Mouse (Mus musculus) c-Kit-positive CD71-positive TER-119-negative erythroid progenitor cells, embryonic 14.5 days (primary cell): Measurements from ENCODE around the gene Ngly1.

Source experiments
- DNase-seq: peaks from one replicate; pipeline ENCODE4 v3.0.0-alpha.2; 2013; ENCODE audit warnings: low read depth

Gene Ngly1

DNA sequence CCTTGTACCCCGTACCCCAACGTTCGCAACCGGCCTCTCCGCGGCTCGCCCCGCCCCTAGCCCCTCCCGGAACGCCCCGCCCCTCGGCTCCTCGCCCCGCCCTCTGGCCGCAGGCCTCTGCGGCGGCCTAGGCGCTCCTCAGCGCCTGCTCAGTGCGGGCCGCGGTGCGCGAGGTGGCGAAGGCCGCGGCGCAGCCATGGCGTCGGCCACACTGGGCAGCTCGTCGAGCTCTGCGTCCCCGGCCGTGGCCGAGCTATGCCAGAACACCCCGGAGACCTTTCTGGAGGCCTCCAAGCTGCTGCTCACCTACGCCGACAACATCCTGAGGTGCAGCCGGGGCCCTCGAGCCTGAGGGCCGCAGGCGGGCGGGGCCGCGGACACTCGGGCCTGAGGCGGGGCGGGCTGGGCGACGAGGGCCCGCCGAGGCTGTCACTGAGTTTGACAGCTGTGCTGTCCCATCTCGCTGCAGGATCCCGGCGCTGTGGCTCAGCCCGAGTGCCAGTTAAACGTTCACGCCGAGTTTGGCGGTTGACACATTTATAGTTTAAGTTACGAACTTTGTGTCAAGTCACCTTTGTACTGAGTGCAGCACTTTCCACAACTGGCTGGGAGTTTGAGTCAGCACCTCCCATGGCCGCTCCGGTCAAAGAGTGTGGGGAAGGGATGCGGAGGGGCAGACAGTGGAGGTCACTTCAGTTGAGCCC is at the start of gene Ngly1, which contains the start of gene Oxsm:
Gene Ngly1, plus strand, starts transcription at position 110 of the 704 bp plus-strand sequence.
Gene Oxsm, minus strand, starts transcription at position 638 of the 704 bp plus-strand sequence.
- peak; percentile 60 for DNase-seq

DNA sequence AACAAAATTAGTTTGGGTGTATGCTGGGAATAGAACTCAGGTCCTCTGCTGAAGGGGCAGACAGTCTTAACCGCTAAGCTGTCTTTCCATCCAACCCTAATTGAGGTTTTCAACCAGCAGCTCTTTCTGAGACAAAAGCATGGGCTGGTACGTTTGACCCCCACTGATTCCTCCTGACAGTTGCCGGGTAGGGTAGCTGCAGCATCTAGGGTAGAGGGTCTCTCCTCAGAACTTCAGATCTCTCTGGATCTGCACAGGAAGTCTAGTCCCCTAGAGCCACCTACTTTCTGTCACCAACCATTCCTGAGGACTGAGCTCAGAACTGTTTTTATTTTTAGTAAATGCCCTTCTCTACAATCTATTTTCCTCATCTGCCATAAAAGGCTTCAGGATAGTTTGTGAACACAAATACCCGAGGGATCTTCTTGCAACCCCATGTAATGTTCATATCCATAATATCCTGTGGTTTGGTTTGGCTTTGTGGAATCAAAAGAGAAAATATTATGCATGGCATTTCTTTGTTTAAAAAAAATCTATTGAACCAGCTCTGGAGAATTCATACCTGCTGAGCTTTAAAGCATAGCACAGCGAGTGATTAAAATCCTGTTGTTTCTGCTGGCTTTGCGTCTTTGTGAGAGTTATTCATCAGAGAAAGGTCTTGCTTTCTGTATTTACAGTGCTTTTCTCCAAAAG is 48.7 kb upstream of the Ngly1 start:
- no peak for DNase-seq

DNA sequence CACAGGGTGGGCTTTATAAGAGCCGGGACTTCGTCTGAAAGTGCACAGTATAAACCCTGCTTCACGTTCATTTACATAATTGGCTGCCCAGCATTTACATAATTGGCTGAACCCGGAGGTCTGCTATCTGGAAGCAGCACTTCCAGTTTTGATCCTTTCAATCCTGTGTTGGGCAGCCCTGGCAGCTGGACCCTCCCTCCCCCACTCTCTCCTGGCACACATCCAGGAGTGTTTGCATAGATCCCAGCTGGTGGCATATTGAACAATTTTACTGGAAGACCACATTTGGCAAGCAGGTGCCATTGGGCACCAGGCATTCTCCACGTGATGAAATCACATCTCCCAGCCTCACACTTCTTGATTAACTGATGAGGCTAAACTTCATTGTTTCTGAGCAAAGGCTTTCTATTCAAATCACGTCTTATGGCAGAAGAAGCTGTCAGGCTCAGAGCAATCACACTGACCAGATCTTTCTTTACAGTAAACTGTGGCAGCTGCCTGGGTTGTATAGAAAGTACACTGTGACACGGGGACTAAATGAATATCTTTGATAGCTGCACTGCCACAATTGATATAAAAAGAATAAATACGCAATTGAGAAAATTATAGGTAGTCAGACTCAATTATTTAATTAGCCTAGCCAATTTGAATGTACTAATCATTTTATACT is 48.0 kb upstream of the Ngly1 start:
- DNase-seq: no peak

DNA sequence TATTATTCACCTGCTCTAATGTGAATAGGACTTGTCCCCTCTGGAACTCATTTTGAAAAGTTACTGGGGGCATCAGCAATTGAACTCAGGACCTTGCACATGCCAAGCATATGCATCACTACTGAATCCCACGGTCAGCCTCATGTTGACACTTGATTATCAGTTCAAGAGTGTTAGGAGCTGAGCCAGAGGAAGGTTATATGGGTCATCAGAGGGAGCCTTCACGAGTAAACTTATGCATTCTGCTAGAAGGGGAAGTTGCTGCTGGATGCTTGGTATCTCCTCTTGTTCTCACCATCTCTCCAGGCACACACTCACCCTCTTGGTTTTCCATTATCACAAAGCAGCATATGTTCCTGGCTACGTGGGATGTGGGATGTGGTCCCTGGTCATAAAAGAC is 47.4 kb upstream of the Ngly1 start:
- no peak for DNase-seq

DNA sequence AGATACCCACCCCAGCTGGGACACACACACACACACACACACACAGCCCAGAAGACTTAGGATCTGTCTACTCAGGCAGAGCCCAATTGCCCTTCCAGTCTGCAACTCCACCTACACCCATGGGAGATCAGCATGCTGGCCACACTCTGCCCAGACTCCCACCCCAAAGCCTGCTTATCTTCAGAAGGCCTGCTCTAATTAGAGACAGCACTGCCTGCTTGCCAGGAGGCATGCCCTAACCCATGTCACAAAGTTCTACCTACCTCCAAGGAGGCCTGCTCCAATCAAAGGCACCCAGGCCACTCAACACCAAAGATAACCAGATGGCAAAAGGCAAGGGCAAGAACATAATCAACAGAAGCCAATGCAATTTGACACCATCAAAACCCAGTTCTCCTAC is 41.4 kb upstream of the Ngly1 start:
- no peak for DNase-seq

DNA sequence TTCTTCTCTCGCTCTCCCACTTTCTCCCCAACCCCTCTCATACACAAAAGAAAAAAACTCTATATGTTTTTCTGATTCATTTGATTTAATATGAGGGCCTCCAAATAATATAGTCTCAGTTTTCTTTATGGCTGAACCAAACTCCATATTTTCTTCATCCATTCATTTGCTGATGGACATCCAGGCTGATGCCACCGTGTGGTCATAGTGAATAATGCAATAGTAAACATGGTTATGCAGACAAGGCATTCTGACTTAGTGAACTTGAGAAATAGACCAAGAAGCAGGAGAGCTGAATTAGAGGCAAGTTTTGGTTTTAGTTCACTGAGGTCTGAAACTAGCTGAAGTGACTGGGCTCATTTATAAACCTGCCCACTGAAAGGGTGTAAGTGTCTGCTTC is 30.1 kb upstream of the Ngly1 start:
- peak; percentile 22 for DNase-seq

DNA sequence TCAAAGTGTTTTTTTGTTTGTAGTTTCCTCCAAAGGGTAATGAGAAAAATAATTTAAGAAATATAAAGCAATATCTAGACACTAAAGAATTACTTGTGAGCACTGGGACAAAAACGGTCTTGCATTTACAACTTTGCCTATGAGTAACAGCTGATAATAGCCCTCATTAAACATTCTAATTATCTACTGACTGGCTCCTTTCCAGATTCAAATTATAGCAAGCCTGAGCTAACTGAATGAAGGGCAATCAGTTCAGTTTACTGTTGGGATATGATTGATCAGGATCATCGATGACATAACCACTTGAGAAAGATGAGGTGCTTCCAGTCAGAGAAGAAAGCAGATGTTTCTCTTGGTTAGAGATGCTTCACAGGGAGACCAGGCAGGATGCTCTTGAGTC is 19.7 kb upstream of the Ngly1 start:
- DNase-seq: no peak

DNA sequence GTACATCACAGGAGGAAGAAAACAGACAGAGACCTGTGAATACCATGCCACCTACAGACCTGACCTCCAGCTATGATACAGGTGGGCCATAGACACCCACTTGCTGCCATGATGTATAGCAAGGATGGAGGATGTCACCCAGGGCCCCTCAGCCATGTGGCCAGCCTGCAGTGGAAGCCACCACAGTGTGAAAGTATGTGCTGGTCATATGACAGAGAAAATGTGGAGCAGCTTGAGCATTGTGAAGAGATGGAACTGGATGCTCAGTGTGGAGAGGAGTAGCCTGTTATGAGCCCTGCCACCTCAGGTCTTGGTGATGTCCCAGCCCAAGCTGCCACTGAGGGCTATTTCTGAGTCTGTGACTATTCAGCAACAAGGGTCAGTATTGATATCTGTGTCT is 18.5 kb upstream of the Ngly1 start:
- DNase-seq: no peak

DNA sequence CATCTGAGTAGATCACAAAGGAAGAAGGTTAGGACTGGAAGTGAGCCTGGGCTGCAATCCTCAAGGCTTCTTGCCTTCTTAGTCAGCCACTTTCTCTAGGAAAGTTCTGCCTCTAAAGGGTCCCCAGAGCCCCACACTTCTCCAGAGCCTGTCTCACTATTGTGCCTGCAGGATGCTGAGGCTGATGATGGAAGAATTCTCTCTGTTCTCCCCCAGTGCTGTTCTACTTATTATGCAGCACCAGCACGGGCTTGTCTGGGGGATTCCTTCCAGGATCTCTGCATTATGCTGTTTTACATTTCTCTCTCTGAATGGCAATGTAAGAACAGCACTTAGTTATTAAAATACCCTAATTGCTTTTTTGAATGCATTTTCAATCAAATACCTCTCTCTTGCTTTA is 15.6 kb upstream of the Ngly1 start:
- no peak for DNase-seq

DNA sequence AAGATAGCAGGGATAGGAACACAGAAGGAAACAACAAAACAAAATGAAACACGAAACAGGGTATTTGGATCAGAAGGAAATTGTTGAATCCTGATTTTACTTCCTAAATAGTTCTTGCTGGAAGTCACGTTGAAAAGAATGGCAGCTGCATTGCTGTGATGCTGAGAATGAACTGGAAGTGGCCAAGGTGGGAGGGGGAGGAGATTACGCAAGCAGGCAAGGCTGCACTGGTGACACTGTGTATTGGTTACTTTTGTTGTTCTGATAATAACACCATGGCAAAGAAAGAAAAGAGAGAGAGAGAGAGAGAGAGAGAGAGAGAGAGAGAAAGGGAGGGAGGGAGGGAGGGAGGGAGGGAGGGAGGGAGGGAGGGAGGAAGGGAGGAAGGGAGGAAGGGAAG is 12.6 kb upstream of the Ngly1 start:
- no peak for DNase-seq

DNA sequence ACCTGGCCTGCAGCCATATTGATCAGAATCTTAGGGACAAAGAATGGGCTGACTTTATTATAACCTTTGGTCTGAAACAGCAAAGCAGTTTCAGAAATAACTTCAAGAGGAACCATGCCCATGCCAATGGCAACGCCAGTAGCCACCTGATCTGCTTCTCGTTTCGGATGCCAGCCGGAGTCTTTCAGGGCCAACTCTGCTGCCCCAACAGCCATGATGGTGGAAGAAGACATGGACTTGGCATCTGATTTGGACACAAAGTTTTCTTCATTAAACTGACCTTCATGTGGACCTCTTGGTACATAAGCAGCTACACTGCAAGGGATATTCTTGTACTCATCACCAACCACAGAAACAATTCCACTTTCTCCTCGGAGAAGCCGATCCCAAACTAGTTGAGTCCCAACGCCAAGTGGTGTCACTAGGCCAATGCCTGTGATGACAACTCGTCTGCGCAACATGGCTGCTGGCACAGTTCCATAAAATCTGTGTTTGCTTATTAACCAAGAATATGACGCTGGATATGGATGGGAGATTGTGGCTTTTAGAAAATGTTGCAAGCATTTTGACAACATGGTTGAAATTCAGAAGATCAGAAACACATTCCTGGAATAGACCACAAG is 6.8 kb upstream of the Ngly1 start:
- DNase-seq: no peak

DNA sequence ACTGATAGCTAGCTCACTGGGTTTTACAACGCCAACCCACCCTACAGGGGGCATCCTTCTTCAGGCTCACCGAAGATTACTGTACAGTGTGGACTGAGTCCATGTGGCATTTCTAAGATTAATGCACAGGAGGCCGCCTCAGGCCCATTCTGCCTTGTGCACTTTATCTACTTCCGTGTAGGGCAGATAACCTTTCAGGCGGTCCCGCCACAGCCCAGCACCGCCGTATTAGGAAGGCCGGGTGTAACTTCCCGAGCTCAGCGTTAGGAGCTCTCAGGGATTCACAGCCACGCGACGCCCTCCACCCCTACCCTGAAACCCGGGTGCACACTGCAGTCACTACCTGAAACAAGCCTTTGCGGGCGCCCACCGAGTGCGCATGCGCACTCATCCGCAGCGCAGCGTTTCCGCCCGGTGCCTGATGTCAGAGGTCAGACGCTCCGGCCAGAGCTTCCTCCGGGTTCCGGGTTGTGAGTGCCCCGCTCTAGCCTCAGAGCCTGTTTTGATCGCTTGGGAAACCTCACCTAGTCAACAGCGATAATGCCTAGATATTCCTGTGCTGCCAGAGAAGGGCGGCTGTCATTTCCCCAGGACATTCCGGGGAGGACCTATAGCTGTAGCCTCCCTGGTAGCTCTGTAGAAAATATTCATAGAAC is 6.0 kb upstream of the Ngly1 start:
- peak; percentile 65 for DNase-seq

DNA sequence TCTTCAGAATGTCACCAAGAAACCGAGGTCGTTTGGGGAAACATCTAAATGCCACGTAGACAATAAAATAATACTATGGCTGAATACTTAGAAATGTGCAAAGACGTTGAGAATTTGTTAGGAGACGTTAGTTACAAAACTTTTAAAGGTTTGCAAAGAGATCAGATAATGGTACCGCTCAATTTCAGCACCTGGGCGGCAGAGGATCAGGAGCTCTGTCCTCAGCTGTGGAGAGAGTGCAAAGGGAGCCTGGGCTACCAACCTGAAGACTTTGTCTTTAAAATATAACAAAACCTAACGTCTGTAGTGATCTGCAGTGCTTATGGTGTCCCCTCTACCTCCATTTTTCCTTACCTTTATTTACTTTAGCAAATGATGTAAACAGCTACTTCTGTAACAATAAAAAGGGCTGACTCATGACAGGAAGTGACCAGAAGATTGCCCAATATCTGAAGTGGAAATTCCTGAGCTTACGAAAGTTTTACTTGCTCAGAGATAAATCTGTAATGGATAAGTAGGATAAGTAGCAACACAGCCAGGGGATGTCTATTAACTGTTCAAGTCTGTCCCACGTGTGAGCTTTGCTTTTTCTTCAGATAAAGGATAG is 5.4 kb upstream of the Ngly1 start:
- no peak for DNase-seq

DNA sequence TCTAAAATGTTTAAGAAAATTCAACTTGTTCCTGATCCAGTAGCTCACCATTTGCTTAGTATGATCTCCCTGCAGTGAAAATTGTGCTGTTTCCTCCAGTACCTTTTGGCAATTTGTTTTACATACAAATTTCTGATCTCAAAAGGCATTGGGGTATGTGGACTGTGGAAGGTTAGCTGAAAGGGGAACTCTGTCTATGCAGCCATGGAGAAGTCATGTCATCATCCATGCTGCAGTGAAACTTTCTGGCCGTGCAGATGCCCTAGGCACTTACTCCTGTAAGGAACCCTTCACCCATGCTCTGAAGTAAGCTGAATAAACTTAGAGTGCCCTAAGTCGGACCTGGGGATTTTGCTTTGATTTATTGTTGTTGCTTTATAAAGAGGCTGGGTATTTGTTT is 4.7 kb upstream of the Ngly1 start:
- no peak for DNase-seq

DNA sequence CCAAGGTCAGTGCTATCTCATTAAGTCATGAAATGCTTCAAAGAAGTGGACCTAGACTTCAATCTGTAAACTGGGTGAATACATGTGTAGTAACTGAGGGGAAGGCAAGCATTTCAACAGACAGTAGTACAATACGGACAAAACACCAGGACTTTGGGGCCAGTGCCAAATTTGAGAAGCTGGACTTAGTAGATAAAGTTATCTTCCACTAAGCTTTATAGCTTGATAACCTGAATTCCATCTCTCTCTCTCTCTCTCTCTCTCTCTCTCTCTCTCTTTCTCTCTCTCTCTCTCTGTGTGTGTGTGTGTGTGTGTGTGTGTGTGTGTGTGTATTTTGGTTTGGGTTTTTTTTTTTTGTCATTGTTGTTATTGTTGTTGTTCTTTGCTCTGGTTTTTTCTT is 4.0 kb upstream of the Ngly1 start:
- peak; percentile 72 for DNase-seq

DNA sequence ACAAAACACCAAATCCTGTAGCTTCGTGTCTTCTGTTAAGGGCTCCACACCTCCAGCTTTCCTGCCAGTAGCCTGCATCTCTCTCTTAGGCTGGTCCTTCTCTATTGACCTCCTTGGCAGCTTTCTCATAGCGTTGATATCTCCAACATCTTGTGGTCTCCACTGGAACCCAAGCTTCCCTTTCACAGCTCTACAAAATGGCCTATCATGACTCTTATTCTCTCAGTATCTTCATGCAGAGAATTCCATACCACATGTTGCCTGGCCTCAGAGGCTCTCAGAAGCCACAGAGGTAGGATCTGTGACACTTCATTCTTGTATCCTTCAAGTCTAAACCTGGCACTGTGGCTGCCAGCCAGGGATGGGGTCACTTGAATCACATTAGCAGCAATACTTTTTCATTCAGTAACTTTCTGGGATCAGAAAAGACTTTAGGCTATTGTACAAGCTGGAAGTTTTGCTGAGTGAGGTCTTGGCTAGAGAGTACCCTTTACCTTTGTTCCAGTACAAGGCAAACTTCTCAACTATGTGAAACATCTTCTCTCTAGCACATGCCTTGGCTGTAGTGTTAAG is 2.7 kb upstream of the Ngly1 start:
- no peak for DNase-seq

DNA sequence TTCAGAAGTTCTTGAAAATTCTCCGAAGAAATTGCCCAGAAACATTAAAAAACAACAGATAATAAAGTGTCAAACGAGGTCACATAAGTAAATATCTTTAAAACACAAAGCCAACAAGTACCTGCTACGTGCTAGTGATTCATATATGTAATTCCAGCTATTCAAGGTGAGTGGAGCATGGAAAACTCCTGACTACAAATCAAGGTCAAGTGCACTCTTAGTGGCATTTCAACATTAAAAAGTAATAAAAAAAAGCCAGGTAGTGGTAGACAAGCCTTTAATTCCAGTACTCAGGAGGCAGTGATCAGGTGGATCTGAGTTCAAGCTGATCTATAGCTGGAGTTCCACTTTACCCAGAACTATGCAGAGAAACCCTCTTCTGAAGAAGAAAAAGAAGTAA is 945 bp upstream of the Ngly1 start:
- no peak for DNase-seq

DNA sequence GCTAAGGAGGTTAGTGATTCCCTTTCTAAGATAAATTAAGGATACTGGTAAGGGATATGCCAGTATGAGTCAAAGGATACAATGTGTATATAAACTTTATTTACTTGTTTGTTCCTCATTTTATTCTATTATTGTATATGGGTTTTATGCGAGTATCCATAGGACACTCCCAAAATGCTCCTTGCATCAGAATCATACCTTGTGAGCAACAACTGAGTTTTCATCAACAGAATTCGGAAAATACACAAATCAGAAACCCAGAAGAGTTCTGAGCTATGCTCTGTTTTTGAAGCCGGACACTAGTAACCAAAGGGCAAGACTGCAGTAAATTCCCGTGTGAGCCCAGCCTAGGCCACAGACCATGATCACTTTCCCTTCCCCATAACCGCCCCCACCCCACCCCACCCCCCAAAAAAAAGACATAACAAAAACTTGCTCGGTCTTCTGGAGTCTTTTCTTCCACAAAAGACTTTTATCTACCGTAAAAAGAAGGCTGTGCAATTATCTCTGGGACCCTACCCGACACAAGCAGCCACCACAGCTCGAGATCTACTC is 400 bp upstream of the Ngly1 start:
- DNase-seq: no peak

DNA sequence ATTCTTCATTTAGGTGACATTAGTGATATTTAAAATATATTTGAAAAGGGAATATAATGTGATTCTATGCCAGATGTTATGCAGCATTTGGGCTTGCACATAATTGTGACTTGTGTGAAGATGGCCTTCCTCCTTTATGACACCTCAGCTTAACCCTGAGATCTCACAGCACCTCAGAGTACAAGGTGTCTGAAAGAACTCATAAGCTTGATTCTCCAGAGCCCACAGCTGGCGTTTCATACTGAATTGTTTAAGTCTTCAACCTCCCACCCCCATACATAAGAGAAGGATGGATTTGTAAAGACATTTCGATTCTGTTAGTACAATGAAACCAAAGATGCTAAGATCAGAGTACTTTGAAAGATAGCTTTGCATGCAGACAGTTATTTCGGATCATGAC is 1.0 kb downstream of the Ngly1 start:
- no peak for DNase-seq

DNA sequence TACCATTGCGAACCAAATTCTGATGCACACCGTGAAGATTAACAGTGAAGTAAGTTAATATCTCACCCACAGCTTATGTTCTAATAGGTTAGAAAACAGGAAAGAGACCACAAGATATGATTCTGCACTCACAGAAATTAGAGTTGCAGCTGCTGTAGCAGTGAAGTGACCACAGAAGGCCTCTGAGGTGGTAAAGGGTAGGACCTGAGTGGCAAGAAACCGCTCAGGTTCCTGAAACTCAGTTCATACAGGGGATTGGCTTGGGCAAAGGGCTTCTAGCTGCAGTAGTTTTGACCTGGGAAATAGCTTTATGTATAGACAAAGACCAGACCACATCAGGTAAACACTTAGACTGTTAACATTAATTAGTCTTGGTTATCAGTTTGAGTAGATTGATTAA is 6.7 kb downstream of the Ngly1 start:
- no peak for DNase-seq

DNA sequence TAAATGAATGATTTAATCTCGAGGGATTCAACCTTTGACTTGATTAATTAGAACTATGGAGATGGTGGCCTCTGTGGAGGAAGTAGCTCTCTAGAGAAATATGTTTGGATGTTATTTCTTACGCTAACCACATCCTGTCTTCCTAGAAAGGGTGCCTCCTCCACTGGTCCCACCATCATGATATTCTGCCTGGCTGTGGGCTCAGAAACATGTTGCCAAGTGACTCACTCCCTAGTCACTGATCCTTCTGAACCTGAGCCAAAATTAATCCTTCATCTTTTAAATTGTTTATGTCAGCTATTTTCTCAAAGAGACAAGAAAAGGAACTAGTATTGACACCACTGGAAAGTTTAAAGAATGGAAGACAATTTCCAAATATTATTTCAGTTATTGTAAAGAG is 7.1 kb downstream of the Ngly1 start:
- no peak for DNase-seq
